Mouse (Mus musculus): Measurements from ENCODE around the gene Tpr.

Tpr gene

DNA sequence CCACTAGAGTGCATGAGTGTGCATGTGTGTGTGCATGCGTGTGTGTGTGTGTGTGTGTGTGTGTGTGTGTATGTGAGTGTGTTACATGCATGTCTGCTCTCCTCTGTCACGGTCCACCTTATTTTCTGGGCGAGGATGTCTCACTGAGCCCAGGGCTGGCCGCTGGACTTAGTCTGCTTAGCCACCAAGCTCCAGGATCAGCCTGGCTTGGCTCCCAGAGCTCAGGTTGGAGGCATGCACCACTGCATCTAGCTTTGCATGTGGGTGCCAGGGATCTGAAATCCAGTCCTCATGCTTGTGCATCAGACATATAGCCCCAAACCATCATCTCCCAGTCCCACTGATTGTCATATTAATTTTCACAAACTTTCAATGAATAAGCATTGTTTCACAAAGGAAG, 71.1 kb downstream of the Tpr start:
- DNase-seq, result no peak

- DNase-seq, result no peak
Measured at GRCm38 (mm10) chr1:150465364-150465763, 72.7 kb downstream of the Tpr start.

GRCm38 (mm10) chr1:150466132-150466531, 73.5 kb downstream of the Tpr start, which contains the start of gene Prg4:
Prg4 (minus strand) TSS chr1:150466165.
- DNase-seq, result peak in 1 of 2 experiments; percentile 18

DNA sequence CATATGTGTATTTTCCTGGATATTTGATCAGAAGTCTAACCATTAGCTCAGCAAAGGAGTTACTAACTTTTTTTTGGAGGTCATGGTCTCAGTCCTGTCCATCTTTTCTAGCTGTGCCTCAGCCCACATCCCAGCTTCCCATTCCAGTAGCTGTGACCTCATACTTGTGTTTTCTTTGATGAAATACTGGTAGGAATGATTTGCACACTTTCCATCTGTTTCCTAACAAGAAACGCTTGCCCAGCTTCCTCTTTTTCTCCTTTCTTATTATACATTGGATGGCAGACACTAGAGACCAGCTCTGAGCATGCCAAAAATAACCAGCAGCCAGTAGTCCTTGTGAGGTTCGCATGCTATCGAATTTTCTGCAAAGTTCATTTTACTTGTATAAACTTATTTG, 77.4 kb downstream of the Tpr start:
- DNase-seq, result no peak

- DNase-seq, result no peak
Measured at GRCm38 (mm10) chr1:150472525-150472924, 79.9 kb downstream of the Tpr start.

DNA sequence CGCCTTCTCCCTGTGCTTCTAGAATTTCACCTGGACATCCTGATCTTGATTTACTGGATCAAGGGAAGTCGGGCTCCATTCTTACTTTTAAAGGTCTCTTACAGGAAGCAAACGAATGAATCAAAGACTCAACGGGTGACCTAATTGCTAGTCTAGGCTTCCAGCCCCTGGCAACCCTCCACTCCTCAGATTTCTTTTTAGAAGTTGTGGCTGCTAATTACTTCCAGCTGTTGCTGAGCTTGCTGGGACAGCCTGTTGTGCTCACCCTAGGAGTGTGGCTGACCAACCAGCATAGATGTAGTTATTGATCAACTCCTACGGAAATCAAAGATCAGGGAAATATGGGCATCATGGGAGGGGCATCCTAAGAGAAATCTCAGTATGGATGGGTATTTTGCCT, 88.0 kb downstream of the Tpr start:
- peak in 1 of 2 experiments; percentile 10 for DNase-seq

DNA sequence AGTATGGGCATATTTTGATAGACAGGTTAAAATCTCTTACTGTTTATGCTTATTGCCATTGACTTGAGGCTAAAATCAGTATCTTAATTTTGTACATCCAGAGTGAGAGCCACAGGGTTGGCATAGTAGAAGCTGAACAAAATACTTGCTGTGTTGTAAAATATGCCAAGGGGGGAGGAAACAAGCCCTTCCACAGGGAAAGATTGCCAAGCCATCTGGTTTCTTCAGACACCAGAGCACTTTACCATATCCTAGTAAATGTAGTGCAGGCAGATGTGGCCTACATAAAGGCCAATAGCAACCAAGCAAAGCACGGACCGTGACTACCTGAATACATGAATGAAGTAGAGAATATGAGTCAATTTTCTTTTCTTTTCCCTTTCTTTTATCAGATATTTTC, 96.5 kb downstream of the Tpr start:
- DNase-seq, result no peak

- no peak for DNase-seq
Measured at GRCm38 (mm10) chr1:150496626-150497302, 104.1 kb downstream of the Tpr start.

DNA sequence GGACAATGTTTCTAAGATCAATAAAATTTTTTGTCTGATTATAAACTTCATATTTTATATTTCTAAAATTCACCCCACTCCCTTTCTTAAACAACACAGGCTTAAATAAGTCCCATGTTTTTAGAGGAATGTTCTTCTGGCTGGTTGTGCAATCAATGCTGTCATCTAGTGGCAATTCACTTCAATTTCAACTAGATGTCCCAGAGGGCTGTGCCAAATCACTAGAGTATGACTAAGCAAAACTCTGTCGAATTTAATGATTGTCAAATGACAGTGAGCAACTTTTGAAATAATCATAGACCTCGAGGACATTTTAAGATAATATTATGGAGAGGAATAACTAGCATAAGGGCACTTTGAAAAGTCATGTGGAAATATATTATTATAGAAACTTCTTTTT, 105.1 kb downstream of the Tpr start:
- peak; percentile 22 to 53 for DNase-seq

- DNase-seq, result no peak
Measured at GRCm38 (mm10) chr1:150498177-150498576, 105.5 kb downstream of the Tpr start.

Measured in kidney, postnatal 36 days (tissue).